Mouse (Mus musculus): ENCODE measurements around the gene Elp1. TPM values are rescaled to one million over a fixed set of nuclear protein-coding genes. Genes with fewer than 3 reads are reported as not detected.

Elp1 gene
- polyA plus RNA-seq, 1 experiment from 2014 or later, result 28.6 TPM

- no peaks in the 10 kb centered on the region for H3K27me3 ChIP-seq (replicated peaks)
- H3K4me1 ChIP-seq, result no peaks in the 10 kb centered on the region
- H3K36me3 ChIP-seq, result no peaks in the 10 kb centered on the region
- WGBS (ENCODE audit: insufficient replicate concordance), result 44% methylated on average over 8 of the region's 8 CpGs
- H3K4me3 ChIP-seq, result no peak overlapping the region
- H3K9me3 ChIP-seq (replicated peaks), result no peaks in the 10 kb centered on the region
- no peak for ATAC-seq
- no peak overlapping the region for H3K4me2 ChIP-seq
- H3K27ac ChIP-seq, result no peak overlapping the region
- no peak overlapping the region for H3K9ac ChIP-seq
Measured at GRCm38 (mm10) chr4:56725839-56726238, 76.3 kb downstream of the Elp1 start.

DNA sequence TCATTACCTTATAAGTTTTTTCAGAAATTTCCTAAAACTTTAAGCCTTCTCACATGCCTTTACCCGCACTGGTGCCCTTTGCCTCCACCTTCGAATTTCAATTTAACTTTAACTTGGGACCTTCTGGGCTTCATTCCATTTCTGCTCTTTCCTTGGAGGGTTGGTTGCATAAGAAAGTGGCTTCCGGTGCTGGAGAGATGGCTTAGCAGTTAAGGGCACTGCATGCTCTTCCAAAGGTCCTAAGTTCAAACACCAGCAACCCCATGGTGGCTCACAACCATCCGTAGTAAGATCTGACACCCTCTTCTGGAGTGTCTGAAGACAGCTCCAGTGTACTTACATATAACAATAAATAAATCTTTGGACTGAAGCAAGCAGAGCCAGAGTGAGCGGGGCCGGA, 78.9 kb downstream of the Elp1 start:
- Histone ChIP-seq H3K4me3 (no peak overlapping the region), H3K27me3 (replicated peaks) (no peaks in the 10 kb centered on the region), H3K27ac (no peak overlapping the region), H3K4me1 (no peaks in the 10 kb centered on the region), H3K9me3 (replicated peaks) (no peaks in the 10 kb centered on the region), H3K4me2 (no peak overlapping the region), H3K9ac (no peak overlapping the region), H3K36me3 (no peaks in the 10 kb centered on the region)
- WGBS (ENCODE audit: insufficient replicate concordance), result 75% methylated on average over 6 of the region's 6 CpGs
- no peak for ATAC-seq

- Histone ChIP-seq H3K4me1 (no peaks in the 10 kb centered on the region), H3K4me3 (no peak overlapping the region), H3K9ac (no peak overlapping the region), H3K27ac (no peak overlapping the region), H3K9me3 (replicated peaks) (no peaks in the 10 kb centered on the region), H3K4me2 (no peak overlapping the region), H3K36me3 (no peaks in the 10 kb centered on the region), H3K27me3 (replicated peaks) (no peaks in the 10 kb centered on the region)
- ATAC-seq, result no peak
- 65% methylated on average over 6 of the region's 6 CpGs for WGBS (ENCODE audit: insufficient replicate concordance)
Measured at GRCm38 (mm10) chr4:56722346-56722745, 79.8 kb downstream of the Elp1 start.

GRCm38 (mm10) chr4:56721469-56721868, 80.7 kb downstream of the Elp1 start:
- Histone ChIP-seq H3K4me1 (no peaks in the 10 kb centered on the region), H3K4me2 (no peak overlapping the region), H3K9ac (no peak overlapping the region), H3K36me3 (no peaks in the 10 kb centered on the region), H3K27me3 (replicated peaks) (no peaks in the 10 kb centered on the region), H3K4me3 (no peak overlapping the region), H3K9me3 (replicated peaks) (no peaks in the 10 kb centered on the region), H3K27ac (no peak overlapping the region)
- no peak for ATAC-seq
- WGBS (ENCODE audit: insufficient replicate concordance), result 14% methylated on average over 3 of the region's 3 CpGs

DNA sequence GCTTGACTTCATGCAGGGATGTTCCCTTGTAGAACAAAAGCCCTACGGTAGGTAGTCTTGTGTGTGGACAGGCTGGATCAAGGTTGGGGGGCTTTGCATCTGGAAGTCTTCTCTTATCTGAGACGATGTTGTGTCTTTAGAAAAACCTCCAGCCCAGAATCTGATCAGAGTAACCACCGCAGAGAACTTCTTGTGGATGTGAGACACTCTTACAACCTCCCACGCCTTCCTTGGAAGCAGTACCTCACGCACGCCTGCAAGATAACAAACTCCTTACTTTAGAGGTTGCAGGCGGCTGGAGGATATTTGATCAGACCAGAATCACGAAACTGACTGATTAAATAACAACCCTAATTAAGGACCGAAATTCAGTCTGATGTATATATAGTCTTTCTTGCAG, 81.7 kb downstream of the Elp1 start:
- 64% methylated on average over 9 of the region's 9 CpGs for WGBS (ENCODE audit: insufficient replicate concordance)

DNA sequence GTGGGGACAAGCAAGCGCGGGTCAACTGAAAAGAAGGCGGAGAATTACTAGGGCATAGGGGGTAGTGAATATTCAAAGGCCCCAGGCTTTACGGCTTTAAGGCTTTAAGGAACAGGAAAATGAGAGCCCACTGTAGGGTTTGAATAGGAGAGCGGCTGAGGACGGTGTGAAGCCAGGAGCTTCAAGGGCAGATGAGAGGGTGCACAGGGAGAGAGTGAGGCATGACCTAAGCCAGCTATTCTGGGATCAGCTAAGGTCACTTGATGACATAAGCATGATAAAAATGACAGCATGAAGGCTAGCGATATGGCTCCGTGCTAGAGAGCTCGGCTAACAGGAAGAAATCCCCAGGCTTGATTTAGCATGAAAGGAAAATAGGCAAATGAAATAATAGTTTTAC, 82.7 kb downstream of the Elp1 start:
- Histone ChIP-seq H3K4me1 (no peaks in the 10 kb centered on the region), H3K36me3 (no peaks in the 10 kb centered on the region), H3K27ac (no peak overlapping the region), H3K9me3 (replicated peaks) (no peaks in the 10 kb centered on the region), H3K4me2 (no peak overlapping the region), H3K4me3 (no peak overlapping the region), H3K9ac (no peak overlapping the region), H3K27me3 (replicated peaks) (no peaks in the 10 kb centered on the region)
- WGBS (ENCODE audit: insufficient replicate concordance), result 57% methylated on average over 9 of the region's 9 CpGs
- no peak for ATAC-seq

More for the DNA sequence above, 81.7 kb downstream of the Elp1 start:
- no peak overlapping the region for H3K9ac ChIP-seq
- H3K4me1 ChIP-seq, result no peaks in the 10 kb centered on the region
- no peak overlapping the region for H3K27ac ChIP-seq
- ATAC-seq, result no peak
- H3K4me3 ChIP-seq, result no peak overlapping the region
- H3K36me3 ChIP-seq, result no peaks in the 10 kb centered on the region
- no peaks in the 10 kb centered on the region for H3K9me3 ChIP-seq (replicated peaks)
- no peak overlapping the region for H3K4me2 ChIP-seq
- H3K27me3 ChIP-seq (replicated peaks), result no peaks in the 10 kb centered on the region

DNA sequence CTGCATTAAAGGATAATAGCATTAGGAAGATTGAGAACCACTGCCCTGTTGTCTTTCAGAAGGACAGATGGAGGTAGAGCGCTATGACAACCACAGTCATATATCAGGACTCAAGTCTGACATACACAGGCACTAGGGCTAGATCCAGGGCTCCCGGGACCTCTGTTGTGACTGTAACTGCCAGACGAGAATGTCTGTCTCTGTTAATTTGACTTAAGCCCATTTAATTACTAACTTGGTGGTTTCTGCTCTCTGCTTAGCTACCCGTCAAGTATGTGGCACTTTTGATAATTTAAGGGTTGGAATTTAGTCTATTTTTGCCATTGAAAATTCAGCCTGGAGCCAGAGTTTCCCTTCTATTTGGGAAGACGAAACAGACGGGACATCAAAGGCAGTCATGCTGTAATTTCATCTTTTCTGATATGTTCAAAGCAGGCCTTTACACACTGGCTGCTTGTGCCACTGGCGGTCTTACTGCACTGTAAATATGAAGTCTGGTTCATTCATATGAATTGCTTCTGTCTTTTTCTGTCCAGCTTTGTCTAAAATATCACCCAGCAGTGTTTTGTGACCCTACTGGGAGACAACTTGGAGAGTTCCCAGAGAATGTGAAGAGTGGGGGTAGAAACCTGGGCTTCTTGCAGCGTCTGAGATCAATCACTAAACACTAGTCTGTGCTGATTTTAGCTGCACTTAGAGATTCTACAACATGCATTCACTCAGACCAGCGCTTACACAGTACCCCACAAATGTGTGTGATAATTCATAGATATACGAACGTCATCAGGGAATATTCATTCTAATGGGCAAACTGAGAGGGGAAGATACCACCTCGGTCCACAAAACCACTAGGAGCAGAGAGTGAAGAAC, 83.3 kb downstream of the Elp1 start:
- no peak overlapping the region for H3K4me3 ChIP-seq
- H3K9ac ChIP-seq, result no peak overlapping the region
- H3K9me3 ChIP-seq (replicated peaks), result no peaks in the 10 kb centered on the region
- no peak overlapping the region for H3K4me2 ChIP-seq
- no peaks in the 10 kb centered on the region for H3K4me1 ChIP-seq
- 62% methylated on average over 12 of the region's 12 CpGs for WGBS (ENCODE audit: insufficient replicate concordance)
- no peaks in the 10 kb centered on the region for H3K36me3 ChIP-seq
- H3K27me3 ChIP-seq (replicated peaks), result no peaks in the 10 kb centered on the region
- H3K27ac ChIP-seq, result no peak overlapping the region
- no peak for ATAC-seq

DNA sequence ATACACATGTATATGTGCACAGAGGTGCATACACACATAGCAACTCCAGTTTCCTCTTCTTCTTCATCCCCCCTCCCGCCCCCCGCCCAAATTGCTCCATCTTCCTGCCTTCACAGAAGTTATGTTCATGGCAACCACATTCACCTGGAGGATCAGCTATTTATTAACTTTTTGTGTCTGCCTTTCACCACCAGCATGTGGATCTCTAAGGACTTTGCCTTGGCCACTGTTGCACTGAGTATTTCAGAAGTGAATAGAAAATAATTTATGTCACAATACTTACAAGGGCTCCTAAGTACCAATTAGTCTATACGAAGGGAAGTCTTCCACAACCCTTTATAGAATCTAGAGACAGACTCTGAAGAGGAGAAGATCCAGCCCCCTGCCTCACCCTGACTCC, 84.2 kb downstream of the Elp1 start:
- Histone ChIP-seq H3K27ac (no peak overlapping the region), H3K4me3 (no peak overlapping the region), H3K4me2 (no peak overlapping the region), H3K27me3 (replicated peaks) (no peaks in the 10 kb centered on the region), H3K4me1 (no peaks in the 10 kb centered on the region), H3K9me3 (replicated peaks) (no peaks in the 10 kb centered on the region), H3K36me3 (no peaks in the 10 kb centered on the region), H3K9ac (no peak overlapping the region)
- no peak for ATAC-seq
- 68% methylated on average over 3 of the region's 3 CpGs for WGBS (ENCODE audit: insufficient replicate concordance)

DNA sequence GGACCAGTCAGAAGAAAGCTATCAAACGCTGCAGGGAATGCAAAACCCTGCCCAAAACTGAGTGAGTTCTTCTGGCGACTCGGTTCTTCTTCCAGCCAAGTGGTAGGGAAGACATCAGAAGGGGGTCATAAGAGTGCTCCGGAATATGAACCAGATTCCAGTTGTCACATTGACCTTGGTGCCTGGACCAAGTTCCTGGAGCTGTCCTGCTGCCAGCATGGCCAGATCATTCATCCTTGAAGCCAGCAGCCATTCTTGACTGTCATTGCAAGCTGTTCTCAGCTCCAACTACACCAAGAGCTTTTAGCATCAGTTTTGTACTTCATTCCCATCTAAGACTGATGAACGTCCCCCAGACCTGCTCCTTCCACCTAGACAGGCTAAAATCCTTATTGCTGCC, 85.3 kb downstream of the Elp1 start:
- ATAC-seq, result no peak
- H3K4me2 ChIP-seq, result no peak overlapping the region
- H3K9ac ChIP-seq, result no peak overlapping the region
- 44% methylated on average over 5 of the region's 5 CpGs for WGBS (ENCODE audit: insufficient replicate concordance)
- no peak overlapping the region for H3K27ac ChIP-seq
- no peak overlapping the region for H3K4me3 ChIP-seq
- H3K27me3 ChIP-seq (replicated peaks), result no peaks in the 10 kb centered on the region
- H3K9me3 ChIP-seq (replicated peaks), result no peaks in the 10 kb centered on the region
- H3K4me1 ChIP-seq, result no peaks in the 10 kb centered on the region
- no peaks in the 10 kb centered on the region for H3K36me3 ChIP-seq

- no peak overlapping the region for H3K9ac ChIP-seq
- no peak for ATAC-seq
- no peak overlapping the region for H3K27ac ChIP-seq
- WGBS (ENCODE audit: insufficient replicate concordance), result 68% methylated on average over 3 of the region's 3 CpGs
- H3K36me3 ChIP-seq, result no peaks in the 10 kb centered on the region
- H3K4me2 ChIP-seq, result no peak overlapping the region
- H3K4me1 ChIP-seq, result no peaks in the 10 kb centered on the region
- H3K9me3 ChIP-seq (replicated peaks), result no peaks in the 10 kb centered on the region
- H3K4me3 ChIP-seq, result no peak overlapping the region
- H3K27me3 ChIP-seq (replicated peaks), result no peaks in the 10 kb centered on the region
Measured at GRCm38 (mm10) chr4:56713155-56713554, 89.0 kb downstream of the Elp1 start.

- no peak overlapping the region for H3K9ac ChIP-seq
- no peaks in the 10 kb centered on the region for H3K9me3 ChIP-seq (replicated peaks)
- H3K36me3 ChIP-seq, result no peaks in the 10 kb centered on the region
- no peaks in the 10 kb centered on the region for H3K4me1 ChIP-seq
- no peak overlapping the region for H3K27ac ChIP-seq
- no peak overlapping the region for H3K4me3 ChIP-seq
- no peaks in the 10 kb centered on the region for H3K27me3 ChIP-seq (replicated peaks)
- 0 out of 2 replicates have a peak overlapping the region, but pooled peaks have one; percentile 22 for H3K4me2 ChIP-seq
- ATAC-seq, result no peak
- 41% methylated on average over 10 of the region's 10 CpGs for WGBS (ENCODE audit: insufficient replicate concordance)
Measured at GRCm38 (mm10) chr4:56702234-56702633, 99.9 kb downstream of the Elp1 start.

All from liver, embryonic 12.5 days (tissue).